Mouse (Mus musculus) olfactory bulb, adult 2 months (tissue): Measurements from ENCODE around the gene Ecsit. TPM values are rescaled to one million over a fixed set of nuclear protein-coding genes. Genes with fewer than 3 reads are reported as not detected.

Experiments used
- H3K27ac ChIP-seq: fragments of 200-500 bp; 2 replicates; pipeline ENCODE4 v1.5.1; 2012; ENCODE audit warnings: low read depth, low read length; ENCODE audit not compliant: insufficient read depth
- H3K4me1 ChIP-seq: fragments of 200-500 bp; 2 replicates; pipeline ENCODE4 v1.6.1; 2012; ENCODE audit warnings: low read length; ENCODE audit not compliant: control insufficient read depth, insufficient read depth
- H3K4me3 ChIP-seq: fragments of 200-500 bp; 2 replicates; pipeline ENCODE4 v1.5.1; 2012; ENCODE audit warnings: mild to moderate bottlenecking, low read depth, low read length, moderate library complexity; ENCODE audit not compliant: insufficient read depth
- CTCF ChIP-seq: fragments of 200-500 bp; IDR thresholded peaks from 2 replicates; pipeline ENCODE4 v1.5.1; 2012; ENCODE audit warnings: low read depth, mild to moderate bottlenecking, low read length, moderate library complexity; ENCODE audit not compliant: insufficient read depth
- POLR2A ChIP-seq: fragments of 200-500 bp; IDR thresholded peaks from 2 replicates; pipeline ENCODE4 v1.6.1; 2012; ENCODE audit warnings: mild to moderate bottlenecking, low read depth, low read length, moderate library complexity; ENCODE audit not compliant: insufficient read depth
- WGBS: fragments of 180-500 bp; shearing (Covaris S2); methylation state at CpG from one replicate; pipeline ENCODE4 v1.1.7; 2018; 5-methylcytosine and 5-hydroxymethylcytosine counted together
- polyA plus RNA-seq: library from polyadenylated mRNA; stranded (reverse); fragments of >200 nt; gene quantifications from 2 replicates; pipeline ENCODE4 v1.2.4, GENCODE M21; 2012; ENCODE audit warnings: low replicate concordance; ENCODE audit not compliant: missing spikeins, insufficient read depth, insufficient read length

The Ecsit gene
- polyA plus RNA-seq, 1 experiment = not detected

GRCm38 (mm10) chr9:22047329-22047728 lies 37.9 kb downstream of the Ecsit start:
- Histone ChIP-seq H3K27ac (no peak overlapping the region), H3K4me1 (peaks cover 28% of the 10 kb centered on the region), H3K4me3 (peak overlapping the region; percentile 32; the same call in 1 of the 2 replicates)
- no peak for TF ChIP-seq CTCF
- TF ChIP-seq POLR2A = no peak
- 33% methylated on average over 9 of the region's 9 CpGs for WGBS

GRCm38 (mm10) chr9:22041832-22042231 lies 43.4 kb downstream of the Ecsit start:
- H3K4me1 ChIP-seq = peaks cover 19% of the 10 kb centered on the region
- no peak overlapping the region for H3K4me3 ChIP-seq
- H3K27ac ChIP-seq = peak overlapping the region; percentile 69
- WGBS = 46% methylated on average over 2 of the region's 2 CpGs
- TF ChIP-seq POLR2A (no peak), CTCF (no peak)

- TF ChIP-seq POLR2A (no peak), CTCF (no peak)
- Histone ChIP-seq H3K4me1 (peaks cover 35% of the 10 kb centered on the region), H3K4me3 (no peak overlapping the region), H3K27ac (0 out of 2 replicates have a peak overlapping the region, but pooled peaks have one; percentile 24)
- 71% methylated on average over 10 of the region's 10 CpGs for WGBS
Measured at GRCm38 (mm10) chr9:22037826-22038225, 47.4 kb downstream of the Ecsit start.

GRCm38 (mm10) chr9:22035300-22036044 lies 49.8 kb downstream of the Ecsit start:
- TF ChIP-seq CTCF (no peak), POLR2A (no peak)
- 43% methylated on average over 6 of the region's 6 CpGs for WGBS
- Histone ChIP-seq H3K27ac (no peak overlapping the region), H3K4me3 (no peak overlapping the region), H3K4me1 (peaks cover 39% of the 10 kb centered on the region)

GRCm38 (mm10) chr9:22030386-22030785 lies 54.9 kb downstream of the Ecsit start:
- WGBS = 74% methylated on average over 9 of the region's 9 CpGs

GRCm38 (mm10) chr9:22028467-22028866 lies 56.8 kb downstream of the Ecsit start:
- Histone ChIP-seq H3K4me3 (no peak overlapping the region), H3K27ac (no peak overlapping the region), H3K4me1 (peaks cover 23% of the 10 kb centered on the region)
- no peak for TF ChIP-seq POLR2A
- no peak for TF ChIP-seq CTCF
- WGBS = 24% methylated on average over 7 of the region's 7 CpGs

More at GRCm38 (mm10) chr9:22030386-22030785, 54.9 kb downstream of the Ecsit start:
- Histone ChIP-seq H3K4me3 (no peak overlapping the region), H3K27ac (no peak overlapping the region), H3K4me1 (peaks cover 26% of the 10 kb centered on the region)
- no peak for TF ChIP-seq CTCF
- no peak for TF ChIP-seq POLR2A

GRCm38 (mm10) chr9:22024592-22024991 lies 60.6 kb downstream of the Ecsit start:
- no peak overlapping the region for H3K4me3 ChIP-seq
- TF ChIP-seq POLR2A = no peak
- no peak for TF ChIP-seq CTCF
- peaks cover 7% of the 10 kb centered on the region for H3K4me1 ChIP-seq
- no peak overlapping the region for H3K27ac ChIP-seq
- 60% methylated on average over 8 of the region's 8 CpGs for WGBS

Other genes with a start within 250 kb of the Ecsit start
- gene Angptl8, start 249.9 kb downstream of the Ecsit start, polyA plus RNA-seq = not detected in 2 replicates
- gene Dock6, start 232.8 kb downstream of the Ecsit start, polyA plus RNA-seq = not detected in 2 replicates
- not detected in 2 replicates for gene Rab3d, start 167.2 kb downstream of the Ecsit start, polyA plus RNA-seq
- gene Ccdc159, start 158.0 kb downstream of the Ecsit start, polyA plus RNA-seq = not detected in 2 replicates
- gene Tmem205, start 157.9 kb downstream of the Ecsit start, polyA plus RNA-seq = not detected in 2 replicates
- not detected in 2 replicates for gene Plppr2, start 148.4 kb downstream of the Ecsit start, polyA plus RNA-seq
- not detected in 2 replicates for gene Swsap1, start 129.7 kb downstream of the Ecsit start, polyA plus RNA-seq
- gene Epor, start 121.9 kb downstream of the Ecsit start, polyA plus RNA-seq = not detected in 2 replicates
- gene Rgl3, start 96.0 kb downstream of the Ecsit start, polyA plus RNA-seq = not detected in 2 replicates
- not detected in 2 replicates for gene Ccdc151, start 82.8 kb downstream of the Ecsit start, polyA plus RNA-seq
- not detected in 2 replicates for gene Prkcsh, start 82.6 kb downstream of the Ecsit start, polyA plus RNA-seq
- not detected in 2 replicates for gene Elavl3, start 33.4 kb downstream of the Ecsit start, polyA plus RNA-seq
- gene Gm49318, start 14.2 kb downstream of the Ecsit start, polyA plus RNA-seq = not detected in 2 replicates
- not detected in 2 replicates for gene Zfp653, start 14.1 kb downstream of the Ecsit start, polyA plus RNA-seq
- gene Cnn1, start 13.8 kb upstream of the Ecsit start, polyA plus RNA-seq = not detected in 2 replicates
- gene Elof1, start 31.7 kb upstream of the Ecsit start, polyA plus RNA-seq = not detected in 2 replicates
- not detected in 2 replicates for gene Acp5, start 50.3 kb upstream of the Ecsit start, polyA plus RNA-seq
- not detected in 2 replicates for gene Pigyl, start 71.4 kb upstream of the Ecsit start, polyA plus RNA-seq
- gene Zfp872, start 102.7 kb upstream of the Ecsit start, polyA plus RNA-seq = not detected in 2 replicates
- not detected in 2 replicates for gene Zfp809, start 140.3 kb upstream of the Ecsit start, polyA plus RNA-seq
- gene Zfp599, start 174.5 kb upstream of the Ecsit start, polyA plus RNA-seq = not detected in 2 replicates
- not detected in 2 replicates for gene Zfp810, start 222.2 kb upstream of the Ecsit start, polyA plus RNA-seq